8 mouse cellular contexts compared by ENCODE assay signal in genomic region chr2:24962304-24963000, GRCm38 (mm10). TPM values are rescaled to one million over a fixed set of nuclear protein-coding genes. Genes with fewer than 3 reads are reported as not detected.
A peak's percentile ranks its signal among the peaks of the same experiment; 100 is the strongest.
DNase-seq lines count a peak whose midpoint lies in the region; ATAC-seq lines count a peak whose summit lies in the region.

Dph7 (plus strand) TSS chr2:24962400.

- peak within 1 kb of the TSS; percentile 47 for H3K4me2 ChIP-seq in hindbrain, embryonic 11.5 days (replicated peaks; ENCODE audit: low read depth, low read length)

- peaks cover 3% of the 10 kb centered on the region; the same call in 1 of the 2 replicates for H3K4me1 ChIP-seq in hindbrain, embryonic 11.5 days (replicated peaks; ENCODE audit: control insufficient read depth, insufficient read depth, low read length)

- peak; percentile 92 for ATAC-seq in hindbrain, embryonic 11.5 days (ENCODE audit: low FRiP score)

- no peak within 1 kb of the TSS for H3K27ac ChIP-seq in hindbrain, embryonic 11.5 days (ENCODE audit: low read depth, low read length)

- H3K4me3 ChIP-seq in hindbrain, embryonic 11.5 days (ENCODE audit: low read depth, low read length): peak within 1 kb of the TSS; percentile 87

- no peaks in the 10 kb centered on the region for H3K9me3 ChIP-seq in hindbrain, embryonic 11.5 days (ENCODE audit: control insufficient read depth, low read length)

- H3K9ac ChIP-seq in hindbrain, embryonic 11.5 days (ENCODE audit: low read depth, low read length): peak within 1 kb of the TSS; percentile 90

- no peaks in the 10 kb centered on the region for H3K36me3 ChIP-seq in hindbrain, embryonic 11.5 days (ENCODE audit: control insufficient read depth, insufficient read depth, low read length)

- H3K27me3 ChIP-seq in hindbrain, embryonic 11.5 days (ENCODE audit: control insufficient read depth, insufficient read depth, low read length): no peaks in the 10 kb centered on the region

- 1% methylated on average over 28 of the region's 28 CpGs for WGBS in hindbrain, embryonic 11.5 days

- peak; percentile 84 for DNase-seq in MN1 (ENCODE audit: low spot score)
- peak; percentile 87 for DNase-seq in cerebellum, adult 9-10 months
- DNase-seq in frontal cortex, adult 2 months (ENCODE audit: extremely low spot score in 1 of 2, low spot score in 1 of 2): peak; percentile 70 to 95
- DNase-seq in hindbrain, embryonic 11.5 days (ENCODE audit: low spot score): peak; percentile 95
- DNase-seq in layer of hippocampus, postnatal 14 days (ENCODE audit: low spot score in 2 of 2): peak; percentile 86 to 93
- peak; percentile 87 for DNase-seq in lung, postnatal 14 days
- peak; percentile 70 for DNase-seq in retina, adult 2 months (ENCODE audit: low read depth, low spot score)
- peak; percentile 83 to 85 for DNase-seq in thymus, postnatal 36 days

RNA-seq across cellular contexts. Expression of gene Dph7, which starts in this region (rescaled TPM):
- polyA plus RNA-seq in frontal cortex, adult 2 months (2012; rRNA removed): 36.3 and 36.4 TPM in 2 replicates
- polyA plus RNA-seq in hindbrain, embryonic 11.5 days (2014; fragmentation: Nextera tagmentation; extraction: Ambion mirVana): 30.4 and 30.7 TPM in 2 replicates
- 10 to 100 TPM; 29.7 TPM for total RNA-seq in layer of hippocampus, postnatal 14 days (2021)
